Mouse (Mus musculus) thymus, adult 2 months (tissue): Measurements from ENCODE around the gene Mia2. TPM values are rescaled to one million over a fixed set of nuclear protein-coding genes. Genes with fewer than 3 reads are reported as not detected.
"Not testable (repeated sequence)": the region's sequence is repeated elsewhere in the genome, so short reads cannot be mapped to it uniquely, and the experiment has no call there.

Experiments
- DNase-seq: peaks from one replicate; pipeline ENCODE4 v3.0.0; 2021
- H3K27ac ChIP-seq: fragments of 200-500 bp; 2 replicates; pipeline ENCODE4 v1.5.1; 2012; ENCODE audit warnings: low read length, control low read depth; ENCODE audit not compliant: control insufficient read depth, insufficient read depth
- H3K27me3 ChIP-seq: fragments of 200-500 bp; 2 replicates; pipeline ENCODE4 v1.6.1; 2012; ENCODE audit warnings: mild to moderate bottlenecking, low read length, moderate library complexity, mixed read lengths; ENCODE audit not compliant: control insufficient read depth, insufficient read depth
- H3K36me3 ChIP-seq: fragments of 200-500 bp; 2 replicates; pipeline ENCODE4 v1.6.1; 2012; ENCODE audit warnings: mild to moderate bottlenecking, low read length, moderate library complexity; ENCODE audit not compliant: control insufficient read depth, insufficient read depth
- H3K4me1 ChIP-seq: fragments of 200-500 bp; replicated peaks from 2 replicates; pipeline ENCODE4 v1.6.1; 2012; ENCODE audit warnings: low read length; ENCODE audit not compliant: control insufficient read depth, insufficient read depth
- H3K4me3 ChIP-seq: fragments of 200-500 bp; 2 replicates; pipeline ENCODE4 v1.5.1; 2012; ENCODE audit warnings: mild to moderate bottlenecking, low read length, control low read depth, moderate library complexity; ENCODE audit not compliant: control insufficient read depth, insufficient read depth
- CTCF ChIP-seq: fragments of 200-500 bp; IDR thresholded peaks from 2 replicates; pipeline ENCODE4 v1.5.1; 2012; ENCODE audit warnings: mild to moderate bottlenecking, control low read depth, low read length, moderate library complexity, borderline replicate concordance; ENCODE audit not compliant: control insufficient read depth, poor library complexity, insufficient read depth; ENCODE audit errors: extremely low read depth
- POLR2A ChIP-seq: fragments of 200-500 bp; IDR thresholded peaks from 2 replicates; pipeline ENCODE4 v1.6.1; 2012; ENCODE audit warnings: mild to moderate bottlenecking, low read length, control low read depth, moderate library complexity; ENCODE audit not compliant: control insufficient read depth, poor library complexity, insufficient read depth; ENCODE audit errors: extremely low read depth
- WGBS: fragments of 180-500 bp; shearing (Covaris S2); methylation state at CpG from one replicate; pipeline ENCODE4 v1.1.7; 2018; 5-methylcytosine and 5-hydroxymethylcytosine counted together
- polyA plus RNA-seq: library from polyadenylated mRNA; depleted of rRNA; stranded (reverse); fragments of >200 nt; gene quantifications from 2 replicates; pipeline ENCODE4 v1.2.3, GENCODE M21; 2012; rRNA removed

Gene Mia2
- 67.8 and 68.0 TPM in 2 replicates for polyA plus RNA-seq

- no peak for DNase-seq
- Histone ChIP-seq H3K4me3 (no peak within 1 kb of the TSS), H3K36me3 (no peaks in the 10 kb centered on the region), H3K27ac (no peak within 1 kb of the TSS), H3K4me1 (no peaks in the 10 kb centered on the region), H3K27me3 (no peaks in the 10 kb centered on the region)
- WGBS = 96% methylated on average over 19 of the region's 19 CpGs
- TF ChIP-seq POLR2A = no peak
- TF ChIP-seq CTCF = no peak
Observed at GRCm38 (mm10) chr12:59095104-59096025, at the start of gene Mia2. TSS of gene Mia2 (plus strand) at chr12:59095799.

GRCm38 (mm10) chr12:59052470-59052869 lies 43.1 kb upstream of the Mia2 start:
- no peak for DNase-seq
- 84% methylated on average over 3 of the region's 3 CpGs for WGBS
- H3K4me3 ChIP-seq = no peak overlapping the region
- TF ChIP-seq CTCF (no peak), POLR2A (no peak)
- H3K4me1 ChIP-seq = peaks cover 5% of the 10 kb centered on the region; the same call in 1 of the 2 replicates
- H3K27me3 ChIP-seq = no peaks in the 10 kb centered on the region
- H3K27ac ChIP-seq = no peak overlapping the region
- H3K36me3 ChIP-seq = peaks cover 23% of the 10 kb centered on the region

GRCm38 (mm10) chr12:59053166-59053565 lies 42.4 kb upstream of the Mia2 start:
- DNase-seq = no peak
- TF ChIP-seq CTCF = no peak
- no peak for TF ChIP-seq POLR2A
- H3K36me3 ChIP-seq = peaks cover 21% of the 10 kb centered on the region
- H3K27me3 ChIP-seq = no peaks in the 10 kb centered on the region
- WGBS = 96% methylated on average over 5 of the region's 5 CpGs
- H3K27ac ChIP-seq = no peak overlapping the region
- H3K4me3 ChIP-seq = no peak overlapping the region
- H3K4me1 ChIP-seq = peaks cover 5% of the 10 kb centered on the region; the same call in 1 of the 2 replicates

GRCm38 (mm10) chr12:59053976-59054375 lies 41.6 kb upstream of the Mia2 start:
- DNase-seq = no peak
- H3K4me3 ChIP-seq = no peak overlapping the region
- no peak overlapping the region for H3K27ac ChIP-seq
- H3K36me3 ChIP-seq = peaks cover 13% of the 10 kb centered on the region
- H3K4me1 ChIP-seq = peaks cover 5% of the 10 kb centered on the region; the same call in 1 of the 2 replicates
- TF ChIP-seq CTCF = no peak
- TF ChIP-seq POLR2A = no peak
- no peaks in the 10 kb centered on the region for H3K27me3 ChIP-seq

GRCm38 (mm10) chr12:59055196-59055850 lies 40.3 kb upstream of the Mia2 start:
- TF ChIP-seq CTCF (no peak), POLR2A (no peak)
- WGBS = 63% methylated on average over 4 of the region's 4 CpGs
- Histone ChIP-seq H3K4me3 (no peak overlapping the region), H3K27me3 (no peaks in the 10 kb centered on the region), H3K36me3 (peaks cover 7% of the 10 kb centered on the region; the same call in 1 of the 2 replicates), H3K4me1 (peaks cover 11% of the 10 kb centered on the region), H3K27ac (no peak overlapping the region)
- no peak for DNase-seq

GRCm38 (mm10) chr12:59056222-59056621 lies 39.4 kb upstream of the Mia2 start:
- TF ChIP-seq CTCF = no peak
- no peak for TF ChIP-seq POLR2A
- Histone ChIP-seq H3K27ac (no peak overlapping the region), H3K4me3 (no peak overlapping the region), H3K4me1 (peaks cover 11% of the 10 kb centered on the region), H3K36me3 (no peaks in the 10 kb centered on the region), H3K27me3 (no peaks in the 10 kb centered on the region)
- whole genome bisulfite sequencing = 97% methylated on average over 11 of the region's 11 CpGs
- DNase-seq = no peak

- H3K4me3 ChIP-seq, H3K27ac ChIP-seq, H3K27me3 ChIP-seq, H3K36me3 ChIP-seq, DNase-seq: not testable (repeated sequence)
- peaks cover 11% of the 10 kb centered on the region for H3K4me1 ChIP-seq
- 77% methylated on average over 5 of the region's 5 CpGs for WGBS
Observed at GRCm38 (mm10) chr12:59058242-59058641, 37.4 kb upstream of the Mia2 start.
